In genomic region chr5:139978525-139979276, GRCm38 (mm10) we compare ENCODE assay signal across 10 mouse cellular contexts.
DNase-seq lines count a peak whose midpoint lies in the region; ATAC-seq lines count a peak whose summit lies in the region.
"Had no signal": no experiment of that assay in that cellular context is flagged by ENCODE, and none has a peak within 500 bp of the region (broad histone marks: within the 10 kb centered on the region; RNA-seq: fewer than 3 reads in every experiment).

No protein-coding gene starts in this region.

- H3K4me3 ChIP-seq in embryonic facial prominence, embryonic 14.5 days (ENCODE audit: low read depth, low read length) = no peak overlapping the region
- H3K4me3 ChIP-seq: layer of hippocampus, adult 2 months had no signal

- no peaks in the 10 kb centered on the region for H3K36me3 ChIP-seq in embryonic facial prominence, embryonic 14.5 days (ENCODE audit: control insufficient read depth, insufficient read depth, low read length)

- H3K27ac ChIP-seq in embryonic facial prominence, embryonic 14.5 days (replicated peaks; ENCODE audit: low read depth, low read length) = no peak overlapping the region
- H3K27ac ChIP-seq: layer of hippocampus, adult 2 months; macrophage had no signal

- no peaks in the 10 kb centered on the region for H3K4me1 ChIP-seq in embryonic facial prominence, embryonic 14.5 days (ENCODE audit: control insufficient read depth, insufficient read depth, low read length)

- 0 out of 2 replicates have a peak, but pooled peaks have one; percentile 18 for ATAC-seq in embryonic facial prominence, embryonic 14.5 days (ENCODE audit: low read depth)

- 12% methylated on average over 13 of the region's 13 CpGs for WGBS in embryonic facial prominence, embryonic 14.5 days

- DNase-seq in heart, postnatal 4 days = peak; percentile 39
- DNase-seq in heart, adult 9 months (ENCODE audit: low spot score in 2 of 2) = no peak
- DNase-seq in testis, postnatal 10 days (ENCODE audit: low spot score) = peak; percentile 64
- no peak for DNase-seq in testis, postnatal 14 days (ENCODE audit: low spot score)
- peak; percentile 40 for DNase-seq in embryonic facial prominence, embryonic 14.5 days (ENCODE audit: low spot score)
- DNase-seq in retina, embryonic 14.5 days (ENCODE audit: low spot score) = peak; percentile 38
- DNase-seq in cerebellum, adult 11 months = no peak
- DNase-seq in gastrocnemius, postnatal 4 days (ENCODE audit: low spot score in 2 of 2) = no peak

- no peak overlapping the region for H3K4me2 ChIP-seq in embryonic facial prominence, embryonic 14.5 days (ENCODE audit: low read depth, low read length)

- H3K27me3 ChIP-seq in embryonic facial prominence, embryonic 14.5 days (replicated peaks; ENCODE audit: control insufficient read depth, insufficient read depth, low read length) = 0 out of 2 replicates have a peak, but pooled peaks cover 2% of the 10 kb centered on the region

- no peak overlapping the region for H3K9ac ChIP-seq in embryonic facial prominence, embryonic 14.5 days (ENCODE audit: low read depth, low read length)

- H3K9me3 ChIP-seq in embryonic facial prominence, embryonic 14.5 days (ENCODE audit: control insufficient read depth, low read length) = no peaks in the 10 kb centered on the region

Comparison
In these comparisons a context has a peak if more than half of its experiments do, and no peak if none do; other contexts are left out.
1. DNase-seq: peak in heart, postnatal 4 days (single experiment), testis, postnatal 10 days (single experiment), embryonic facial prominence, embryonic 14.5 days (single experiment) and retina, embryonic 14.5 days (single experiment); none in heart, adult 9 months (0 of 2), testis, postnatal 14 days (single experiment), cerebellum, adult 11 months (single experiment) and gastrocnemius, postnatal 4 days (0 of 2).